Mouse (Mus musculus): Measurements from ENCODE around the gene Eps8. TPM values are rescaled to one million over a fixed set of nuclear protein-coding genes. Genes with fewer than 3 reads are reported as not detected.
"Not testable (repeated sequence)": the region's sequence is repeated elsewhere in the genome, so short reads cannot be mapped to it uniquely, and the experiment has no call there.

Eps8 gene
- polyA plus RNA-seq, 1 experiment, result 66.0 TPM

DNA sequence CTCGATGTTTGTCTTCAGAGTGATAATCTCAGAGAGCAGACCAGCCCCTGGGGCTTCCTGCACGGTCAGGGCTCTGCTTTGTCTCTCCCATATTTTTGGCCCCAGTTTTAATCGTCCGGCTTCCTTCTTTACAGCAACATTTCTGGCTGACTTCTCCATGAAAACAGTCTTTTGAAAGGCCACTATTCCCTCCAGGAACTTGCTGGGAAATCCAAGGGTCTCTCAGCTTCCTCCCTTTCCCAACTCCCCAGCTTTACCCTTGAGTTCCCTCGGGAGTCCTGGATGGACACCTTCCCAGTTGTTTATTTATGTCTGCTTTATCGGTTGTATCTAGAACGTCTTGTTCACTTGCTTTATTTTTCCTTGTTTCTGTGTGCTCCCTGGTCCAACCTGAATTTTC, 197.5 kb downstream of the Eps8 start:
- 49% methylated on average over 7 of the region's 7 CpGs for WGBS
- no peak for TF ChIP-seq CTCF (IDR thresholded peaks at IDR 0.05; ENCODE audit: extremely low read depth, insufficient read length, insufficient replicate concordance, low read depth, low read length)
- no peak for TF ChIP-seq POLR2A (IDR thresholded peaks at IDR 0.05; ENCODE audit: low read depth, low read length)
- H3K36me3 ChIP-seq (ENCODE audit: control insufficient read depth, insufficient read depth, low read length), result no peaks in the 10 kb centered on the region
- H3K4me3 ChIP-seq (ENCODE audit: low read depth, low read length), result no peak overlapping the region
- no peak overlapping the region for H3K27ac ChIP-seq (ENCODE audit: insufficient read depth, low read depth, low read length)
- H3K4me1 ChIP-seq (ENCODE audit: control insufficient read depth, insufficient read depth, insufficient read length, low read length), result no peaks in the 10 kb centered on the region
- no peaks in the 10 kb centered on the region for H3K27me3 ChIP-seq (ENCODE audit: control insufficient read depth, insufficient read depth, low read length)

DNA sequence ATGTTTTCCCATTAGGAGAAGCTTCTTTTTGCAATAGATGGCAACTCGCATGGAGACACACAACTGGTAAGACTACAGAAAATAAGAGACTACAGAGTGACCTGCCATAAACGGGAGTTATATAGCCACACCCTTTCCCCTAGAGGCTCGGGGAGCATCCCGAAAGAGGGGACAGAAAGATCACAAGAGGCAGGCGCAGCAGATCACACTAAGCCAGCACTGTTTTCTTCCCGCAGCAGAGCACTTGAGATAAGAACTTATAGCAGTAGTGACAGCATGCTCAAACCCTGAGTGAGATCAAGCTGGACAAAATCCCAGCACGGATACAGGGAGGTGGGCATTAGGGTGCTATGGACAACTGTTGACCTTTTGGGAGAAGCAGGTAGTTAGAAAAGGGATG, 198.6 kb downstream of the Eps8 start:
- no peaks in the 10 kb centered on the region for H3K36me3 ChIP-seq (ENCODE audit: control insufficient read depth, insufficient read depth, low read length)
- no peaks in the 10 kb centered on the region for H3K27me3 ChIP-seq (ENCODE audit: control insufficient read depth, insufficient read depth, low read length)
- H3K4me3 ChIP-seq (ENCODE audit: low read depth, low read length), result no peak overlapping the region
- H3K4me1 ChIP-seq (ENCODE audit: control insufficient read depth, insufficient read depth, insufficient read length, low read length), result no peaks in the 10 kb centered on the region
- H3K27ac ChIP-seq (ENCODE audit: insufficient read depth, low read depth, low read length), result no peak overlapping the region
- TF ChIP-seq POLR2A (IDR thresholded peaks at IDR 0.05; ENCODE audit: low read depth, low read length), result no peak
- TF ChIP-seq CTCF (IDR thresholded peaks at IDR 0.05; ENCODE audit: extremely low read depth, insufficient read length, insufficient replicate concordance, low read depth, low read length), result no peak
- WGBS, result 55% methylated on average over 7 of the region's 7 CpGs

DNA sequence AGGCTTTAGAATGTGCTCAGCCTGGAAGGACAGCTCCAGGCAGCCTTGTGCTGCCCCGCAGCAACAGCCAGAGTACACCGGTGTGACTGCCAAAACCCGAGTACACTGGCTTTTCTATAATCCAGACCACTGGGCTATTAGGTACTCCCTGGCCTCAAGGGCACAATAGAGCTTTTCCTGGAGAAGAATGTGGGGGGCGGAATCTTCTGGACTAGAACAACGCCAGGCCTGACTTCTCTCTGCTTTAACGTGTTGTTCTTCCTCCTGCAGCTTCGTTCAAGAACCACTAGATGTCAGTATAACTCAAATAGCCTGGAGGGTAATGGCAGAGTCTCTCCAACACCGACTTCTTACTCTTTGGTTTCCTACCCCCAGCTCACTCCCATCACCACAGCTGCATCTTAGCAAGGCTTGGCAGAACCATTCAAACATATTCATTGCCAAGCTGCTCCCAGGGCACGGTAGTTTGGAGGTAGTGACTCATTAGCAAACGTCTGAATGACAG, 199.1 kb downstream of the Eps8 start:
- no peaks in the 10 kb centered on the region for H3K27me3 ChIP-seq (ENCODE audit: control insufficient read depth, insufficient read depth, low read length)
- no peak overlapping the region for H3K27ac ChIP-seq (ENCODE audit: insufficient read depth, low read depth, low read length)
- no peaks in the 10 kb centered on the region for H3K4me1 ChIP-seq (ENCODE audit: control insufficient read depth, insufficient read depth, insufficient read length, low read length)
- peak; percentile 43; the same call in 1 of the 2 replicates for TF ChIP-seq CTCF (IDR thresholded peaks at IDR 0.05; ENCODE audit: extremely low read depth, insufficient read length, insufficient replicate concordance, low read depth, low read length)
- no peak for TF ChIP-seq POLR2A (IDR thresholded peaks at IDR 0.05; ENCODE audit: low read depth, low read length)
- H3K36me3 ChIP-seq (ENCODE audit: control insufficient read depth, insufficient read depth, low read length), result no peaks in the 10 kb centered on the region
- H3K4me3 ChIP-seq (ENCODE audit: low read depth, low read length), result no peak overlapping the region
- WGBS, result 19% methylated on average over 10 of the region's 10 CpGs

DNA sequence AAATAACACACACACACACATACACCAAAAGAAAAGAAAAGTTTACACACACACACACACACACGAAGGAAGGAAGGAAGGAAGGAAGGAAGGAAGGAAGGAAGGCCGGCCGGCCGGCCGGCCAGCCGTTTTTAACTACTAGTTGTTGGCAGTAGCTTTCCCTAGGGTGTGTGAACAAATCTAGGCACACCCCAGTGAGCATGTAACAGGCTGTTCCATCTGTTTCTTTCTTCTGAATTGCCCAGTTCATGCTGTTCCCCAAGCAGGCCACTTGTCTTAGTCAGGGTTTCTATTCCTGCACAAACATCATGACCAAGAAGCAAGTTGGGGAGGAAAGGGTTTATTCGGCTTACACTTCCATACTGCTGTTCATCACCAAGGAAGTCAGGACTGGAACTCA, 208.6 kb downstream of the Eps8 start:
- WGBS, result 79% methylated on average over 7 of the region's 7 CpGs
- peaks cover 18% of the 10 kb centered on the region; the same call in 1 of the 2 replicates for H3K4me1 ChIP-seq (ENCODE audit: control insufficient read depth, insufficient read depth, insufficient read length, low read length)
- H3K36me3 ChIP-seq (ENCODE audit: control insufficient read depth, insufficient read depth, low read length); H3K27me3 ChIP-seq (ENCODE audit: control insufficient read depth, insufficient read depth, low read length); H3K27ac ChIP-seq (ENCODE audit: insufficient read depth, low read depth, low read length); H3K4me3 ChIP-seq (ENCODE audit: low read depth, low read length): not testable (repeated sequence)

DNA sequence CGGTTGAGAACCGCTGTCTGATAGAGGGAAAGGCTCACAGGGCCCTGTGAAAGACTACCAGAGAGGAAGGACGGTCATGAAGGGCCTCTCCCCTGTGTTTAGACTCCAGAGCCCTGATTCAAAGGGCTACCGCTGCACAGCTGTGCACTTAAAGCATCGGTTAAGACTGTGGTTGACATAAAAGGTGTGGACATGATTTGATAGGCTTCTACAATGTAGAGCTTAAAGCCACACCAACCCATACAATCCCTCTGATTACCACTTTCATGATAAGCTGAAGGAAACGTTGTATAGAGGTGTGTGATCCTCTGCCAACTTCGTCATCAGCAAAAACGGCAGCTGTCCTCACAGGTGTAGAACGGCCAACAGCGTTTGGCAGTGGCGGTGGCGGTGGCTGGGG, 211.6 kb downstream of the Eps8 start:
- 34% methylated on average over 12 of the region's 12 CpGs for WGBS
- H3K4me1 ChIP-seq (ENCODE audit: control insufficient read depth, insufficient read depth, insufficient read length, low read length), result peaks cover 26% of the 10 kb centered on the region; the same call in 1 of the 2 replicates
- no peaks in the 10 kb centered on the region for H3K27me3 ChIP-seq (ENCODE audit: control insufficient read depth, insufficient read depth, low read length)
- H3K4me3 ChIP-seq (ENCODE audit: low read depth, low read length), result no peak overlapping the region
- TF ChIP-seq CTCF (IDR thresholded peaks at IDR 0.05; ENCODE audit: extremely low read depth, insufficient read length, insufficient replicate concordance, low read depth, low read length) (no peak), POLR2A (IDR thresholded peaks at IDR 0.05; ENCODE audit: low read depth, low read length) (no peak)
- no peaks in the 10 kb centered on the region for H3K36me3 ChIP-seq (ENCODE audit: control insufficient read depth, insufficient read depth, low read length)
- peak overlapping the region; percentile 37; the same call in 1 of the 2 replicates for H3K27ac ChIP-seq (ENCODE audit: insufficient read depth, low read depth, low read length)

DNA sequence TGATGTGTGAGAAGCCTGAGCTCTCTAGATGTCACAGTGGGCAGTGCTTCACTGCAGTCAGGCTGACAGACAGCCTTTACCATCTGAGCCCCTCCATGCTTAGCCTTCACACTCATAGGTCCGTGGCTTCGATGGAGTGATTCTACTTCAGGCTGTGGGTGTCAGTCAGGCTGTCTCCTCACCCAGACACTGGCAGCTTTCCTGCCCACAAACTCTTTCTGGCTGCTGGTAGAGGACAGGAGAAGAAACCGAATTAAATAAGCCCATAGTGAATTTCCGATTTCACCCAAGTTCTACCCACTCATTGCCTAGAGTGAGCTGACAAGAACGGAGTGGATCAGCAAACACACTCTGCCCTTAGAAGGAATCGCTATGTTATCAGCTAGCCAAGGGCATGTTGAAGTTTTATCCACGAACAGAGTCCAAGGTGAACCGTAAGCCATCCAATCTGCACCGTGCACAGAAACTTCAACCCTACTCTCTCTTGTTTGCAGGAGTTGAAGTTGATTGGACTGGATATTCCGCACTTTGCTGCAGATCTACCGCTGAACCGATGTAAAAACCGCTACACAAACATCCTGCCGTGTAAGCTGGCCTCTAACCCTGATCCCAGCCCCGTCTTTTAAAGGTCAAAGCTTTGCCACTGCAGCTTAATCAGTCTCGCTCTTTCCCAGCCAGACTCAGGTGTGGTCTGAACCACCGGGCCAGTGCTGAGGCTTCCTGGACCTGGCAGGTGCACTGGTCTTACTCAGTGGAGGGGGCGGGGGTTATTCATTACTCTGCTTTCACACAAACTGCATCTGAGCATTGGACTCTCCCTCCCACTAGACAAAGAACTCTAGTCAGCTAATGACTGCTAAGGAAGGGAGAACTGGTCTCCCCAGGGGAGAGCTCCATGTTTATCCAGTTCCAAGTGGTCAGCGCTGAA, 213.9 kb downstream of the Eps8 start:
- WGBS, result 26% methylated on average over 19 of the region's 19 CpGs
- 0 out of 2 replicates have a peak overlapping the region, but pooled peaks have one; percentile 2 for H3K27ac ChIP-seq (ENCODE audit: insufficient read depth, low read depth, low read length)
- H3K4me3 ChIP-seq (ENCODE audit: low read depth, low read length), result no peak overlapping the region
- no peaks in the 10 kb centered on the region for H3K27me3 ChIP-seq (ENCODE audit: control insufficient read depth, insufficient read depth, low read length)
- H3K4me1 ChIP-seq (ENCODE audit: control insufficient read depth, insufficient read depth, insufficient read length, low read length), result peaks cover 24% of the 10 kb centered on the region; the same call in 1 of the 2 replicates
- TF ChIP-seq POLR2A (IDR thresholded peaks at IDR 0.05; ENCODE audit: low read depth, low read length) (no peak), CTCF (IDR thresholded peaks at IDR 0.05; ENCODE audit: extremely low read depth, insufficient read length, insufficient replicate concordance, low read depth, low read length) (no peak)
- no peaks in the 10 kb centered on the region for H3K36me3 ChIP-seq (ENCODE audit: control insufficient read depth, insufficient read depth, low read length)

DNA sequence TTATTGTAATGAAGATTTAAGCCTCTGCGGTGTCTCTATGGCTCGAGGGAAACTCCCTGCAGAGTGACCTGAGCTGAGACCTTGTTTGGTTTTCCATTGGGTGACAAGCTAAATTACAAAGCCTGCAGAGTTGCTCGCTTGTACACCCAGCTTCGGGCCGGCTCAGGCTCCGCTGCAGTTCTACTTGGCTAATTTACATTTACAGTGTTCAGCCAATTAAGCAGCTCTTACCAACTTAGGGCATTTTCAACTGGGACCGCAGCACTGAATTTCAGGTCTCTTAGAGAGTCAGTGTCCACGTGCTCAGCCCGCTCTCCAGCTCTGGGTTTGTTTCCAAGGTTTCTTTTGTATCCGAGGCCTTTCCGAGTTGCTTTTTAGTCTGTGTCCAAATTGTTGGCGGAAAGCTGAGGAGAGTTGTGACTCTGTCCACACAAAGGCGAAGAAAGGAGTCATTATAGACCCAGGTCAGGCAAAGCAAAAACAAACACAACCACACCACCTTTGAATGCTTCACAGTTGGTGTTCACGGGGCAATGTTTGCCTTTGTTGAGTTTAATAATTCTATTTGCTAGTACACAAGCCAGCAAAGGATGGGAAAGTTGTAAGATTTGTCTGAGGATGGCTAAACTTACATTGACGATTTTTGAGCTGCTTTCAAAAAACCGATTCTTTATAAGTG, 216.6 kb downstream of the Eps8 start:
- Histone ChIP-seq H3K36me3 (ENCODE audit: control insufficient read depth, insufficient read depth, low read length) (no peaks in the 10 kb centered on the region), H3K4me1 (ENCODE audit: control insufficient read depth, insufficient read depth, insufficient read length, low read length) (peaks cover 17% of the 10 kb centered on the region; the same call in 1 of the 2 replicates), H3K27ac (ENCODE audit: insufficient read depth, low read depth, low read length) (no peak overlapping the region), H3K4me3 (ENCODE audit: low read depth, low read length) (no peak overlapping the region), H3K27me3 (ENCODE audit: control insufficient read depth, insufficient read depth, low read length) (no peaks in the 10 kb centered on the region)
- TF ChIP-seq POLR2A (IDR thresholded peaks at IDR 0.05; ENCODE audit: low read depth, low read length), result no peak
- no peak for TF ChIP-seq CTCF (IDR thresholded peaks at IDR 0.05; ENCODE audit: extremely low read depth, insufficient read length, insufficient replicate concordance, low read depth, low read length)
- WGBS, result 87% methylated on average over 16 of the region's 16 CpGs
